Mouse (Mus musculus) liver, embryonic 12.5 days (tissue): ENCODE measurements around the gene Speg. TPM values are rescaled to one million over a fixed set of nuclear protein-coding genes. Genes with fewer than 3 reads are reported as not detected.

Experiments
- ATAC-seq: fragments of 200-750 bp; cut with Nextera tagmentation; 2 replicates; pipeline ENCODE4 v1.8.0; 2017; ENCODE audit warnings: moderate number of reproducible peaks, mild to moderate bottlenecking, moderate library complexity
- H3K27ac ChIP-seq: fragments of 300-500 bp; sonication (generic); 2 replicates; pipeline ENCODE4 v1.5.1; 2016; ENCODE audit warnings: mild to moderate bottlenecking
- H3K27me3 ChIP-seq: fragments of 300-500 bp; sonication (generic); replicated peaks from 2 replicates; pipeline ENCODE4 v1.6.1; 2016; ENCODE audit warnings: mild to moderate bottlenecking, moderate library complexity
- H3K36me3 ChIP-seq: fragments of 300-500 bp; sonication (generic); 2 replicates; pipeline ENCODE4 v1.6.1; 2016; ENCODE audit warnings: mild to moderate bottlenecking, moderate library complexity
- H3K4me1 ChIP-seq: fragments of 300-500 bp; sonication (generic); 2 replicates; pipeline ENCODE4 v1.6.1; 2016
- H3K4me2 ChIP-seq: fragments of 300-500 bp; sonication (generic); 2 replicates; pipeline ENCODE4 v1.6.1; 2016; ENCODE audit warnings: mild to moderate bottlenecking, moderate library complexity
- H3K4me3 ChIP-seq: fragments of 300-500 bp; sonication (generic); 2 replicates; pipeline ENCODE4 v1.5.1; 2016; ENCODE audit warnings: mild to moderate bottlenecking, moderate library complexity
- H3K9ac ChIP-seq: fragments of 300-500 bp; sonication (generic); 2 replicates; pipeline ENCODE4 v1.6.1; 2016; ENCODE audit warnings: mild to moderate bottlenecking, moderate library complexity
- H3K9me3 ChIP-seq: fragments of 300-500 bp; sonication (generic); replicated peaks from 2 replicates; pipeline ENCODE4 v1.6.1; 2016; ENCODE audit warnings: mild to moderate bottlenecking, moderate library complexity
- WGBS: fragments of 180-500 bp; shearing (Covaris S2); methylation state at CpG from one replicate; pipeline ENCODE4 v1.1.7; 2016; ENCODE audit not compliant: insufficient replicate concordance; 5-methylcytosine and 5-hydroxymethylcytosine counted together
- polyA plus RNA-seq: library from polyadenylated mRNA; unstranded; fragments of >200 nt; fragmentation: Nextera tagmentation; extraction: Ambion mirVana; gene quantifications from 2 replicates; pipeline ENCODE4 v1.2.1, GENCODE M21; 2016

The Speg gene
- polyA plus RNA-seq, 1 experiment from 2014 or later, result 11.4 TPM

DNA sequence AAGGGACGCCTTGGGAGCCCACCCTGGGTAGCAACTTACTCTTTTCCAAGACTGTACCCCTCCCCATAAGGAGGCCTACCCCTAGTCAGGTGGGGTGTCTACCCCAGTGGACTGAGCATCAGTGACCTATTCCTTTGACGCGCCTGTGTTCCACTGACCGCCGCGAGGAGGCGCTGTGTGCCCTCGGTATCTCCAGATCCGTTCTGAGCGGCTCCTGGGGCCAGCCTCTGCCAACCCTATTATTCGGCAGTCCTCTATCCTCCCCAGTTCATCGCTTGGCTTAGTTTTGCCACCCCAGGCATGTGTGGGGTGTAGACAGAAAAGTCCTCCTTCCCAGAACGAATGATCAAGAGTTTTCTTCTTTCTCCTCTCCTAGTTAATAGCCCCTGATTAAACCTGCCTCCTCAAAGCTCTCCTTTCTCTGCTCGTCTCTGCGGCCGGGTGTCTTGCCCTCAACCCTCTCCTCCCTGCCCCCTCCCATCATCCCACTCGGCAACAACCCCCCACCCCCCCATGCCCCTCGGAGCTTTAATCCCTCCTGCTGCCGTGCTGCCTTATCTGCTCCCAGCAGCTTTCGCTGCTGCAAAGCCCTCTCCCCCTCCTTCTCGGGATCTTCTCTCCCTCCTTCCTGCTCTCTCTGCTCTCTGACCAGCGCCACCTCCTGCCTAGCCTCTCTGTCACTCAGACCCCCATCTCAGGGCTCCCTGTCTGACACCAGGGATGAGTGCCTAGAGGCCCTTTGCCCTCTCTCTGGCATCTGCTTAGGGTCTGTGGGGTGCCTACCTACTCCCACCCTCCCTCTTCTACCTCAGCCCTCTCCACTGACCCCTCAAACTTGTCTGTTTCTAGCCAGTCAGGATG lies 70.9 kb downstream of the Speg start:
- Histone ChIP-seq H3K9ac (peak overlapping the region; percentile 50), H3K9me3 (no peaks in the 10 kb centered on the region), H3K27ac (peak overlapping the region; percentile 74), H3K36me3 (peaks cover 10% of the 10 kb centered on the region), H3K4me3 (peak overlapping the region; percentile 37), H3K27me3 (peaks cover 66% of the 10 kb centered on the region), H3K4me2 (peak overlapping the region; percentile 74), H3K4me1 (peaks cover 85% of the 10 kb centered on the region)
- ATAC-seq, result peak; percentile 67
- WGBS, result under 1% methylated on average over 22 of the region's 22 CpGs

DNA sequence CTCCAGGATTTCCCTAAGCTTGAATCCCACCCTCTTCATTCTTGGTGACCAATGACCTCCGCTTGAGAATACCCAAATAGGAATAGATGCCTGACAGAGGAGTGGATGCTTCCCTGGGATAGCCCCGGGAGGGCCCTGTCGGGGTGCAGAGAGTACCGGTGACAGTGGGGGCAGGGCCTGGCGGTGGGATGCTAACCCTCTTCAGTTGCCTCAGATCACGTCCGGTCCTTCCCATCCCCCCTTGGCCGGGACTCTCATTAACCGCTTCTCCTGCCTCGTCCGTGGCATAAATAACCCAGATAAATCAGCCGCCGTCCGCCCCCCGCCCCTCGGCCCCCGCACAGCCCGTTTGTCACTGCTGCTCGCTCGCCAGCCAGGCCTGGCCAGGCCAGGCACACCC lies 71.6 kb downstream of the Speg start:
- Histone ChIP-seq H3K4me3 (peak overlapping the region; percentile 37), H3K36me3 (peaks cover 9% of the 10 kb centered on the region), H3K9me3 (no peaks in the 10 kb centered on the region), H3K27ac (peak overlapping the region; percentile 74), H3K9ac (peak overlapping the region; percentile 50), H3K27me3 (peaks cover 73% of the 10 kb centered on the region), H3K4me1 (peaks cover 90% of the 10 kb centered on the region), H3K4me2 (peak overlapping the region; percentile 74)
- no peak for ATAC-seq
- 2% methylated on average over 20 of the region's 20 CpGs for WGBS

DNA sequence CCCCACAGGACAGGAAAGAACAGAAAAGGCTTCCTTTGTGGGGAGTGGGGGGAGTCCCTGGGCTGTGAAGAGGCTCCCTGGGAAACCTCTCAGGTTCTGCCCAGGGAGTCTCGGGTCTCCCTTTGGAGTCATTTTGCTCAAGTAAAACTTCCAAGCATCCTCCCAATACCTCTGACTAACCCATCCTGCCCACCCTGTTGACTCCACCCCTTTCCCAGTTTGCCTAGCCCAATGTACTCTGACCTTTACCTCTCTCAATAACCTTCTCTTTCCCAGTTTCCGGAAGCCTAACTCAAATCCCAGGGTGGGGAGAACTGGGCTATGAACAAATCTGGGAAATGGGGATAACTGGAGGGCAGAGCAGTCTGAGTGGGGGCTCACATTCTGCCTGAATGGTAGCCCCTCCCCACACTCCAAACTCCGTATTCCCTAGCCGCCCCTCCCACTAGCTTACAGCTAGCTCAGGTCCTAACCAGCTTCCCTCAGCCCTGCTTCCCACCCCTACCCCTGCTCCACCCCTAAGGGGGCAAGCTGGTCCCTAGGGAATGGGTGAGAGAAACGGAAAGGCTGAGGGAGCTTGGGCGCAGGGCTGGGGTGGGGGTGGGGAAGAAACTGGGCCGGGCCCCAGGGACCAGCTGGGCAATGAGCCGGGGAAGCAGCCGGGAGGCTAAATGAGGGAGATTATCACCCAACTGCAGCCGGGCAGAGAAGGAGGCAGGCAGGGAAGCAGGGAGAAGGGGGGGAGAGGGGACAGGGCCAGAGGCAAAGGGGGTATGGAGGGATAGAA lies 72.4 kb downstream of the Speg start:
- H3K27ac ChIP-seq, result peak overlapping the region; percentile 57; the same call in 1 of the 2 replicates
- peaks cover 5% of the 10 kb centered on the region for H3K36me3 ChIP-seq
- peak overlapping the region; percentile 50 for H3K9ac ChIP-seq
- H3K4me3 ChIP-seq, result peak overlapping the region; percentile 37
- peaks cover 81% of the 10 kb centered on the region for H3K27me3 ChIP-seq
- under 1% methylated on average over 10 of the region's 10 CpGs for WGBS
- peak; percentile 5; the same call in 1 of the 2 replicates for ATAC-seq
- H3K4me1 ChIP-seq, result peaks cover 90% of the 10 kb centered on the region
- no peaks in the 10 kb centered on the region for H3K9me3 ChIP-seq
- peak overlapping the region; percentile 74 for H3K4me2 ChIP-seq

DNA sequence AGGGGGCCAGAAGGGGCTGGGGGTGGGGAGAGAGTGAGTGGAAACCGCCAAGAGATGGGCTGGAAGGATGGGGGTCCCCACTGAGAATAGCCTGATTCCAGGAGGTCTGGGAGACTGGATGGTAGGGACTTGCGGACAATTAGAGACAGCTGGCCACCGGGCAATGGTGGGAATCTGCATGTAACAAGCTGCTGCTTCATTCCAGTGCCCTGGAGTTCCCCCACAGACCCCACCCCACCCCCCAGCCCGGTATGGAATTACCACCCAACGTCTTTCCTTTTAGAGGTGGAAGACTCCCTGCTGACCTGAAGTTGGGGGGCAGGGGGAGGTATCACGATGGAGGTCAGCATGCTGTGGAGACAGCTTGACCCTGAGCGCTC lies 72.9 kb downstream of the Speg start:
- Histone ChIP-seq H3K27ac (0 out of 2 replicates have a peak overlapping the region, but pooled peaks have one; percentile 39), H3K27me3 (peaks cover 87% of the 10 kb centered on the region), H3K4me2 (peak overlapping the region; percentile 74), H3K36me3 (no peaks in the 10 kb centered on the region; the same call in 1 of the 2 replicates), H3K4me1 (peaks cover 87% of the 10 kb centered on the region), H3K9ac (peak overlapping the region; percentile 50), H3K4me3 (no peak overlapping the region; the same call in 1 of the 2 replicates), H3K9me3 (no peaks in the 10 kb centered on the region)
- WGBS, result 6% methylated on average over 7 of the region's 7 CpGs
- no peak for ATAC-seq

DNA sequence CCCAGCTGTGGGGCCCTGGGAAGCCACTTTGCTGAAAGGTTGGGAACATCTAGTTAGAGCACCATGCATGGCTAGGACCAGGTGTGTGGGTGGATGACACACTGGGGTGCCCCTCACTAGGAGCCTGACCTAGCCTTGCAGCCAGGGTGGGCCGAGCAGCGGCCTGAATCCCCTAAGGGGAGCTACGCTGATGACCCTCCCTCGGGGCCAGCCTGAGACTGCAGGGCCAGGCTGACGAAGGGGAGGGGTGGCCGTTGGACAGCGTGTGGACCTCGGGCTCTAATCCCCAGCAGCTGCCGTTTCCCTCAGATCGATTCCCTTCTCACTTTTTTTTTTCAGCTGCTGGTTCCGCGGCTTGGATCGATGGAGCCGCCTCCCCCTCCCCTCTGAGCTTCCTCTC lies 73.8 kb downstream of the Speg start:
- Histone ChIP-seq H3K36me3 (no peaks in the 10 kb centered on the region), H3K4me2 (peak overlapping the region; percentile 35), H3K4me3 (no peak overlapping the region), H3K4me1 (peaks cover 78% of the 10 kb centered on the region), H3K9ac (0 out of 2 replicates have a peak overlapping the region, but pooled peaks have one; percentile 12), H3K27me3 (peaks cover 96% of the 10 kb centered on the region), H3K27ac (no peak overlapping the region), H3K9me3 (no peaks in the 10 kb centered on the region)
- 2% methylated on average over 14 of the region's 14 CpGs for WGBS
- no peak for ATAC-seq

DNA sequence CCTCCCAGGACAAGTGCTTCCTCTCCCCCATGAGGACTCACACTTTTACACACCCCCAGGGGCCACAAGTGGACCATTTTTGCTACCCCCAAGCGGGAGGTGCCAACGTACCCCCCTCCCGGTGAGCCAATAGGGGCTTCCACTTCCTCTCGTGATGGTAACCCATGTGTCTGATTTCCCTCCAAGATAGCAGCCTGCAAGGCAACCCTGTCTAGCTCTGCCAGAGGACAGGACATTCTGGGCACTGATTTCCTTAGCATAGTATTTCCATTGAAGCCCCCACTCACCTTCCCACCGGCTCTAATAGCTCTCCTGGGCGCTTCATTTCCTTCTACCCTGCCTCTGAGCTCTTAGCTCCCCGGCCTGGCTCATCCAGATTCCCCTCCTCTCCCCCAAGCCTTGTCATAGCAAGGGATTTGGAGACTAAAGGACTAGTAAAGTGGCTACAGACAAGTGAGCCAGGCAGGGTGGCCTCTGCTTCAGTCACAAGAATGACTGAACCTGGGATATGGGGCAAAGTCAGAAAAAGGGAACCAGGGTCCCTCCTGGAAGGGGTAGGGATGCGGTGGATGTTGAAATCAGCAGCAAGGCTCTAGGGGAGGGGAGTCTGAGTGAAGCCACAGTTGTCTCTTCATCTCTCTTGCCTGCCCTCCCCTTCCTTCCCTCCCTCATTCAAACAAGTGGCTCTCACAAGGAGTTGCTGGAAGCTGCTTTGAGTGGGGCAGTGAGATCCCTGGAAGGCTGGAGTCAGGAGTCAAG lies 74.5 kb downstream of the Speg start:
- no peak for ATAC-seq
- peaks cover 77% of the 10 kb centered on the region for H3K4me1 ChIP-seq
- no peaks in the 10 kb centered on the region for H3K9me3 ChIP-seq
- no peak overlapping the region for H3K9ac ChIP-seq
- H3K4me3 ChIP-seq, result peak overlapping the region; percentile 37; the same call in 1 of the 2 replicates
- no peaks in the 10 kb centered on the region for H3K36me3 ChIP-seq
- H3K27ac ChIP-seq, result no peak overlapping the region
- peaks cover 96% of the 10 kb centered on the region for H3K27me3 ChIP-seq
- peak overlapping the region; percentile 63 for H3K4me2 ChIP-seq
- 2% methylated on average over 8 of the region's 8 CpGs for WGBS

DNA sequence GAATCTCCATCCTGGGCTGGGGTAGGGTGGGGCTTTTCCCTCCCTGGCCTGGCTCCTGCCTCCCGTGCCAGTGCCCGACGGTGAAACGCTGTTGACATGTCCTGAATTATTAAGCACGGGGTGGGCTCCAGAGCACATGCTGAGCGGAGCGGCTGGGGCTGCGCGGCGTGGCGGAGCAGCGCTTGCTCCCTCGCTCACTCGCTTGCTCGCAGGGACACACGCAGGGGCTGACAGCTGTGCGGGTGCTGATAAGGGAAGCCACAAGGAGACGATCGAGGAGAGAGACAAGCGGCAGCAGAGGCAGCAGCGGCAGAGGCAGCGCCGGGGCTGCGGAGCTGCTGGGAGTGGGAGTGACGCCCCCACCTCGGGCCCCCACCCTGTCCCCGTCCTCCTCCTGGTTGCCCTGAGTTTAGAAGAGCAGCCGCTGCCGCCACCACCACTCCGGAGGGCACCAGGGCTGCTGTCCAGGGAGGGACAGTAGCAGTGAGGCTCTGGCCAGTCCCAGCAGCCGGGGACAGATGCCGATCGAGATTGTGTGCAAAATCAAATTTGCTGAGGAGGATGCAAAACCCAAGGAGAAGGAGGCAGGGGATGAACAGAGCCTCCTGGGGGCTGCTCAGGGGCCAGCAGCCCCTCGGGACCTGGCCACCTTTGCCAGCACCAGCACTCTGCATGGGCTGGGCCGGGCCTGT lies 75.4 kb downstream of the Speg start, which contains the start of gene Asic4:
Gene Asic4, plus strand, starts transcription at position 123 of the 692 bp plus-strand sequence.
- H3K9ac ChIP-seq, result no peak within 1 kb of the TSS; the same call in 1 of the 2 replicates
- H3K4me2 ChIP-seq, result peak within 1 kb of the TSS; percentile 63
- no peak within 1 kb of the TSS for H3K27ac ChIP-seq
- H3K27me3 ChIP-seq, result peaks cover 96% of the 10 kb centered on the region
- no peaks in the 10 kb centered on the region for H3K36me3 ChIP-seq
- H3K9me3 ChIP-seq, result no peaks in the 10 kb centered on the region
- H3K4me1 ChIP-seq, result peaks cover 68% of the 10 kb centered on the region
- H3K4me3 ChIP-seq, result peak within 1 kb of the TSS; percentile 37
- 2% methylated on average over 35 of the region's 35 CpGs for WGBS
- ATAC-seq, result peak; percentile 61

DNA sequence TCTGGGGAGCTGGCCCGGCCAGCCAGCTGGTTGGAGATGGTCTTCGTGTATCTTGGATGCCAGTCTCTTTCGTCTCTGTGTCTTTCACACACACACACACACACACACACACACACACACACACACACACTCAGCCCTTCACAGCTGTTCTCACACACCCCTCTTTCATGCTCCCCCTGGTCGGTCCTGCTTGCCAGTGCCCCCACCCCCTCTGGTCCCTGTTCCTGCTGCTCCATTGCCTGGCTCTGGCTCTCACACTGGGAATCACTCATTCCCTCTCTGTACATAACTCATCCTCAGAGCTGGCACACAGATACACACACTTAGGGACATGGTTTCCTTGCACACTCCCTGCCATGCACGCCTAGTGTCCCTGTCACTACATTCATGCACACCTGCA lies 76.8 kb downstream of the Speg start:
- H3K9ac ChIP-seq, result no peak overlapping the region
- H3K27me3 ChIP-seq, result peaks cover 100% of the 10 kb centered on the region
- H3K4me3 ChIP-seq, result no peak overlapping the region
- WGBS, result 39% methylated on average over 3 of the region's 5 CpGs
- ATAC-seq, result no peak
- no peaks in the 10 kb centered on the region for H3K9me3 ChIP-seq
- H3K4me2 ChIP-seq, result no peak overlapping the region
- no peak overlapping the region for H3K27ac ChIP-seq
- H3K36me3 ChIP-seq, result no peaks in the 10 kb centered on the region
- H3K4me1 ChIP-seq, result peaks cover 66% of the 10 kb centered on the region

DNA sequence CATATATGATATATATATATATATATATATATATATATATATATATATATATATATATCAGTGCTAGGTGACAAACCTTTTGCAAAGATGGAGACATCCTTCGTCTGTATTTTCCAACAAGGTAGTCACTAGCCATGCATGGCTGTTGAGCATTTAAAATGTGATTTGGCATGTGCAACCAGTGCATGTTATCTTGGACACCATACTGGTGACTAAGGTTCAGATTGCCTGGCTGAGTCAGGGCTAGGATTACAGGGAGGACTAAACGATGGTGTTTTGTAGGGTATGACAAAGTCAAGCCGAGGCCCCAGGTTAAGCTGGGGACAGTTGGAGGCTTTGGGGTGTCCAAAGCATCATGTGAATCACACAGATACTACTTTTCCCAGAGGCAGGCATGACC lies 80.3 kb downstream of the Speg start:
- ATAC-seq, result no peak
- H3K9me3 ChIP-seq, result no peaks in the 10 kb centered on the region
- peaks cover 100% of the 10 kb centered on the region for H3K27me3 ChIP-seq
- no peaks in the 10 kb centered on the region for H3K36me3 ChIP-seq
- 48% methylated on average over 3 of the region's 3 CpGs for WGBS
- H3K4me1 ChIP-seq, result peaks cover 58% of the 10 kb centered on the region
- H3K9ac ChIP-seq, result no peak overlapping the region
- no peak overlapping the region for H3K4me3 ChIP-seq
- H3K4me2 ChIP-seq, result no peak overlapping the region
- H3K27ac ChIP-seq, result no peak overlapping the region

DNA sequence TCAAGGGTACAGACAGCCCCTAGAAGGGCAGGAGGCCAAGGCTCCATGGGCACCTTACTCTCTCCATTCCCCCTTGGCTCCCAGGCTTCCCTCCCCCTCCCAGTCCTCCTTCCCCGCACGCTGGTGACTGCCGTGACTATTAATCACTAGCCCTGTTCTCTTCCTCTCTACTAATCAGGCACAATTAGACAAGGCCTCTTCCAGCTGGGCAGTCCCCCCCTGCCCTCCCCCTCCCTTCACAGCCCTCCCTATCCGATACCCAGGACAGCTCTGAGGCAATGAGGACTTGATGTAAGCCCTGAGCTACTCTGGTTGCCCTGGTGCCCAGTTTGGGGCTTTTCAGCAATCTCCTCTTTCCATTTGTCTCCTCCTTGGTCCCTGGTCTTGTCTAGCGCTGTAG lies 80.9 kb downstream of the Speg start:
- Histone ChIP-seq H3K27me3 (peaks cover 100% of the 10 kb centered on the region), H3K4me1 (peaks cover 53% of the 10 kb centered on the region), H3K4me2 (no peak overlapping the region), H3K9me3 (no peaks in the 10 kb centered on the region), H3K9ac (no peak overlapping the region), H3K4me3 (no peak overlapping the region), H3K36me3 (no peaks in the 10 kb centered on the region), H3K27ac (no peak overlapping the region)
- WGBS, result 17% methylated on average over 5 of the region's 5 CpGs
- no peak for ATAC-seq
